Mouse (Mus musculus) thymus, adult 2 months (tissue): ENCODE measurements around the gene Tst.
A peak's percentile ranks its signal among the peaks of the same experiment; 100 is the strongest.

Experiments used
- CTCF ChIP-seq: fragments of 200-500 bp; IDR thresholded peaks from 2 replicates; pipeline ENCODE4 v1.5.1; 2012; ENCODE audit warnings: mild to moderate bottlenecking, control low read depth, low read length, moderate library complexity, borderline replicate concordance; ENCODE audit not compliant: control insufficient read depth, poor library complexity, insufficient read depth; ENCODE audit errors: extremely low read depth
- POLR2A ChIP-seq: fragments of 200-500 bp; IDR thresholded peaks from 2 replicates; pipeline ENCODE4 v1.6.1; 2012; ENCODE audit warnings: mild to moderate bottlenecking, low read length, control low read depth, moderate library complexity; ENCODE audit not compliant: control insufficient read depth, poor library complexity, insufficient read depth; ENCODE audit errors: extremely low read depth

- no peak for TF ChIP-seq POLR2A
- peak; percentile 93 for TF ChIP-seq CTCF
Measured at GRCm38 (mm10) chr15:78447746-78448535, 42.2 kb upstream of the Tst start.
